Mouse (Mus musculus) spleen, adult 12 weeks (tissue): Measurements from ENCODE around the gene 4833439L19Rik.
A peak's percentile ranks its signal among the peaks of the same experiment; 100 is the strongest.
"Not testable (repeated sequence)": the region's sequence is repeated elsewhere in the genome, so short reads cannot be mapped to it uniquely, and the experiment has no call there.

Source experiments
- DNase-seq: peaks from one replicate; pipeline ENCODE4 v3.0.0; 2022; ENCODE audit warnings: low spot score

Gene 4833439L19Rik

DNA sequence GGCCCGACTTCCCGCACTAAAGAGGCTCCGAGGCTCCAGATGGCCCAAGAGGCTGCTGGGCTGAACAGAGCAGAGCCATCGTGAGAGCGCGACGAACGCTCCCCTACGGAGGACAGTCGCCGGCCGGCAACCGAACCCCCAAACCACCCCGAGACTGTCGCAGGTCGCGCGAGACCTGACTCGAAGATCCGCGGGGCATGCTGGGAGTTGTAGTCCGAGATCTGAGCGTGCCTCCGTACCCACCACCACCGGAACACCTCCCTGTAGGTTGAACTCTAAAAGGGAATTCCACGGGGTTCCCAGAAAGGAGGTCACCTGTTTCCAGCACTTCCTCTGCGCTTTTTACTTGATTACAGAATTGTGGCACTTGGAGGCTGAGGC lies at the start of gene 4833439L19Rik:
Gene 4833439L19Rik, minus strand, starts transcription at position 235 of the 381 bp plus-strand sequence.
- DNase-seq = peak; percentile 90

DNA sequence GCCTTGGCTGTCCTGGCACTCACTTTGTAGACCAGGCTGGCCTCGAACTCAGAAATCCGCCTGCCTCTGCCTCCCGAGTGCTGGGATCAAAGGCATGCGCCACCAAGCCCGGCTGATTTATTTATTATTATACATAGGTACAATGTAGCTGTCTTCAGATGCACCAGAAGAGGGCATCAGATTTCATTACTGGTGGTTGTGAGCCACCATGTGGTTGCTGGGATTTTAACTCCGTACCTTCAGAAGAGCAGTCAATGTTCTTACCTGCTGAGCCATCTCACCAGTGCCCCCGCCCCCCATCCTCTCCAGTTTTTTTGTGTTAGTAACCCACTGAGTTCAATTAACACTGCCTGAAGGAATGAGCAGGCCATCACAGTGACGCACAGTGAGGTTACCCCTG lies 47.9 kb upstream of the 4833439L19Rik start:
- DNase-seq = not testable (repeated sequence)

DNA sequence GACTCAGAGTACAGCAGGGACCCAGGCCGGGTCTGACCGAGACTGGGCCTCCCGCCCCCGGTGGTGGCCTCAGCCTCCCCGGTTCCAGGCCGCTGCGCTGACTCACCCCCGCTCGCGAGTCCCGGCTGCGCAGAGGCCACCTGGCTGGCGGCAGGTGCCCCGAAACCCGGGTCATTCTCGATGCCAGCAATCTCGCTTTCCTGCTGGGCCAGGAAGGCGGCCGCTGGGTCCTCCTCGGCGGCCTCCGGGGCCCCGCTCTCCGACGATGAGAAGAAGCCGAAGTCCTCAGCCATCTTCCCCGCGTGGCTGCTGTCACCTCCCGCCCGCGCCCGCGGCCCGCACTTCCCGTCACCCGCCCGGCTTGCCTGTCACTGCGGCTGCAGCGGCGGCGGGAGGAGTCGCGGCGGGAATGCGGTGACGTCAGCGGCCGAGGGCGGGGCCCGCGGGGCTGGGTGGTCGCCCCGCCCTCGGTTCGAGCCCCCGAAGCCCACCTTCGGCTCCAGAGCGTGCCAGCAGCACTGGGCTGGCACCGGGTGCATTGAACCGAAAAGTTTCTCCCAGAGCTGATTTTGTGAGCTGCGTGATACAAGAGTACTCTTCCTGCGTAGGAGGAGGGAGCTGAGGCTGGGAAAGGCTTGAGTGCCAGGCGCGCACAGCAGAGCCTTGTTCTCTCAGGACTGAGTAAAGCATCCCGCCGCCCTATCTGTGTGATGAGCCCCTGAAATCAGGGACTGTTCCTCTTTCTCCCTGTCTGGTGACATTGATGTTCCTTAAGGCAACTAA lies 45.9 kb upstream of the 4833439L19Rik start, which contains the start of gene Cltb:
Gene Cltb, minus strand, starts transcription at position 373 of the 783 bp plus-strand sequence.
- peak; percentile 77 for DNase-seq

DNA sequence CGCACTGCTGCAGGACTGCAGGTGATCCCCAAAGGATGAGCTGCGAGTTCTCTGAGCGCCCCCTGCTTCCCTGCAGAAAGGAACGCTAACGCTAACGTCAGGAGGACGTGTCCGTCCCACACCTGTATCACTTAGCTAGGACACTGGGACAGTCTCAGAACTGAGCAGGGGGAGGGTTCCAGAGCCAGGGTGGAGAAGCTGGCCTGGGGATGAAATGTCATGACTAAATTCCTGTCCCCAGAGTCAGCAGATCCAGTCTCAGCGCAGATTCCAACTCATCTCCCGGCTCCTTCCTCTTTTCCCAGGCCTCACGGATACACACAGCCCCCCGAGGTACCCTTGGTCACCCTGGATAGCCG lies 45.4 kb upstream of the 4833439L19Rik start:
- DNase-seq = no peak

DNA sequence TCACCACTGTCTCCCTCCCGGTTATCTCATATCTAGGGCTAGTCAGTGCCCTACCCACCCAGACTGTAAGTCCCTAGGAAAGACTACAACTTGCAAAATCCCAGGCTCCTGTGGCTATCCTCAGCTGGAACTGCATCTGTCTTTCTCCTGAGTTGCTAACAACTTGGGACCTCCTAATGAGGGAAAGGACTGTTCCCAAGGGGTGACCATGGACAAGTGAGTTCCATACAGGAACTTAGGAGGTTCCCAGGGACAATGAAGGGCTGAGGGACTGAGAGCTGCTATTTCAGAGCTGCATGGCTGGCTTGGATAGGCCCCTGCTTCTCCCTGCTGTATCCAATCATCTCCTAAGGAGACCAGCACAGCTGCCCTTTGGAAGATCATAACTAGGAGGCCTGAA lies 44.1 kb upstream of the 4833439L19Rik start:
- DNase-seq = no peak

DNA sequence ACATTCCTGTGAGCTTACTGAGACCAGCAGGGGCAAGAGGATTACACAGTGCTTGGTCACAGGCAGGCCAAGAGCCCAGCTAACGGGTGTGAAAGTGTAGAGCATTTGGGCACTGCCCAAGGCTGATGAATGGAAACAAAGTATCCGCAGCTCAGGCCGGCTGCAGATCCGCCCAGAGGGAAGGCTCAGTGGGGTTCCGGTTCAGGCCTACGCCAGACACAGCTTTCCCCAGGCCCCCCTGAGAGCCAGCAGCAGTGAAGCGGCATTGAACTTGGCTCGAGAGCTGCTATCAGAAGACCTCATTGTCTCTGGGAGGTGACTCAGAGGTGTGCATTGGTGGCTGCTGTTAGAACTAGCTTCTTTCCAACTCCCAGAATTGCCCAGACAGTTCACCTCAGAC lies 43.4 kb upstream of the 4833439L19Rik start:
- no peak for DNase-seq

DNA sequence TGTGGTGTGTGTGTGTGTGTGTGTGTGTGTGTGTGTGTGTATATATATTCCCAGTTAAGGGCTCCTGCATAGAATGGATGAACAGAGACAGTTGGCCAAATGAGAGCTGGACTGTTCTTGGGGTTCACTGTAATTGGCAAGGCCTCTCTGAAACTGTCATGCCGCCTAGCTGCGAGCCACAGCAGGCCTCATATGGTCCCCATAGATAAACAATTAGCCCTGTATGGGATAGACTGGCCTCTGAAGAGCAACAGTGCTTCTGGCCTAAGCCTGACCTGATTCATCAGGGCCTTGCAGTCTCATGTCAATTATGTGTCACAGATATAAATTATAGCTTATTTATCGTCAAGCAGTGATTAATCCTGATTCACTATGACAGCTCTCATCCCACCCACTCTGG lies 42.8 kb upstream of the 4833439L19Rik start:
- no peak for DNase-seq

DNA sequence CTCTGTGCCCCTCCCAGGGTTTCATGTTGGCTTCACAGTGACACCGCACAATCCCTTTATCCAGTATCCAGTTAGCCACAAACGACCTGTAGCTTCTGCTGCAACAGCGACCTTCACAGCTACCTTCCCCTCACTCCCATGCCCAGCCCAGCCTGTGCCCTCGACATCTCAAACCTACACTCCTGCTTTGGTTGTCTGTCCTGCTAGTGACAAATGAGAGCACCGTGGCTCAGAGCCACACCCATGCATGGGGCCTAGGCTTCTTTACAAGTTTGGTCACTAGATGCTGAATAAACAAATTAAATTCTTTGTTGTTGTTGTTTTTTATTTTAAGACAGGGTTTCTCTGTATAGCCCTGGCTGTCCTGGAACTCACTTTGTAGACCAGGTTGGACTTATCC lies 42.0 kb upstream of the 4833439L19Rik start:
- DNase-seq = no peak

DNA sequence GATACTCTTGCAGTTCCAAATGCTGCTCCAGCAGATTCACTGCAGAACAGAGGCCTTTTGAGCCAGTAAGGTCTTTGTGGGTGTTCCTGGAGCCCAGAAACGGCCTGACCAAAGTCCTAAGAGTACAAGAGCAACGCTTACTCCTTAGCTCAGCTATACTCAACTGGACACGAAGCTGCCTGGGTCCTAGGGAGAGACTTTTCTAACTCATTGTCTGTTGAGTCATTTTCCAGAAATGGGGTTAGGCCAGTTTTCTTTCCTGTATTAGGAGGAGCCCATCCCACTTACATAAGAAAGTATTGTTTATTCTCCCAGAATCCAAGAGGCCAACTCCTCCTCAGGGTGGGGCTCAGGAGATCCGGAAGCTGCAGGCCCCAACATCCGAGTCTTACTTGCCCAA lies 40.2 kb upstream of the 4833439L19Rik start:
- no peak for DNase-seq

DNA sequence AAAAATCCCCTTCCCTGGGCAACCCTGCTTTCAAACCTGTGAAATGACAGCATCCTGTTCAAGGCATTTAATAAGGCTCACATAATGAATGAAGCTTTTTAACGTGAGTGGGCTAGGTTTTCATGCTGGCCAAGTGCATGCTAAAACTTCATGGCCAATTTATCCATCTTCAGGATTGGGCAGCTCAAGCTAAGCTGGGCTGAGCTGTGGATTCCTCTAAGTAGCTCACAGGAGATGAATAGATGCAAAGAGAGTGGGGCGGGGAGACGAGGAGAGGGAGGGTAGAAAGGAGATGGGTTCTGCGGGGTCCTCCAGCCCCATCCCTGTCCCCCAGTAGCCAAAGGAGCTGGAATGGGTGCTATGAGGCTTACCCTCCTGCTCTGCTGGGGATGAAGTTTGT lies 39.0 kb upstream of the 4833439L19Rik start:
- DNase-seq = no peak

DNA sequence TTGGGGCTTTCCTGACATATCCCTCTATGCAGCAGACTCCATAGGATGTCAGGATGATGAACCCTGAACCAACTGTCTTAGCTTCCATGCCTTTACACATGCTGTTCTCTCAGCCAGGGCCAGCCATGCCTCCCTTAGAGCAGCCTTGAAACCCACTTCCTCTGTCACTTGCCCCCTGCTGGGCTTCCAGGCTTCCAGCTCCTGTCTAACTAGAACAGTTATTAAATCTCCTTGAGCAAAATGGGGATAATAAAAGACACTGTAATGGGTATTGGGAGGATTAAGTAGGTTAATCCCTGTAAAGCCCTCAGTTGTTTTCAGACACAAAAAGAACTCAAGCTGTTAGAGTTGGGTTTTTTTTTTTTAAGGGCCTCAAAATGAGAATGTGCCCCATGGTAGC lies 38.3 kb upstream of the 4833439L19Rik start:
- DNase-seq = no peak

DNA sequence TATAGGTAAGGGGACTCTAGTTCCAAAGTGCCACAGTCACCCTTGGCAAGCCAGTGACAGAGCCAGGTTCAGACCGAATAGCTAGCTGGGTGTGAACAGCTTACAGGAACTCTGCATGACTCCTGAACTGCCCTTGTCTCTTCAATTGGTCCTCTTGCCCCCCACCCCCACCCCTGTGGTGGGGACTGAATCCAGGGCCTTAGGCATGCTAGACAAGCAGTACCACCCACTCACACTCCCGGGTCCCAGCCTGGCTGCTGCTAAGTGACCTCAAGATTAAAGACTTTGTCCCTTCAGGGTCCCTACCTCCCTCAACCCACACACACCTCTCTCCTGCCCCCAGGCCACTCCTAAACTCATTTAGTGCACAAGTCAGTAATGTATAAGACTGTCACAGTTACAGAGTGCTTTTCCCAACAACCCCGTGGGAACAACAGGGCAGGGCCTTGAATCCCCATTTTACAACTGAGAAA lies 37.4 kb upstream of the 4833439L19Rik start:
- no peak for DNase-seq

DNA sequence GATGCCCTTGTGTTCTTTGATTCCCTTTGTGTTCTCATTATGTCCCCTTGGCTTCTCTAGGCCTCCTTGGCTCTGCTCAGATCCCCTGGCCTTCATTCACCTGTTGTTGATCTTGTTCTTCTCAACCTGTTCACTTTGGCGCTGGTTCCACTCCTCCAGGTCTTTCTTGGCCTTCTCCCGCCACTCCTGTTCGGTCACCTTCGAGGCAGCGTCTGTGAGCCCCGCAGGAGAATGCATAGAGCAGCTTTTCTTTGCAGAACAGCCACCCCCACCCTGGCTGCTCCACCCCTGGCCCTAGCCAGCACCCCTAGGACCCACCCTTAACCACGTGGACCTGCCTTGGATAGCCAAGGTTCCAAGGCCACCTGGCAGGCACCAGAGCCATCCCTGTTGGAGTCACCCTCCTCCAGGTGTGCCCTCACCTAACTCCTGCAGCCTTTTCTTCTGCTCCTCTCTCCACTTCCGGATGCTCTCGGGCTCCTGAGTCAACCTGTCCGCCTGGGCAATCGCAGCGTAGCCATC lies 33.4 kb upstream of the 4833439L19Rik start:
- DNase-seq = no peak

DNA sequence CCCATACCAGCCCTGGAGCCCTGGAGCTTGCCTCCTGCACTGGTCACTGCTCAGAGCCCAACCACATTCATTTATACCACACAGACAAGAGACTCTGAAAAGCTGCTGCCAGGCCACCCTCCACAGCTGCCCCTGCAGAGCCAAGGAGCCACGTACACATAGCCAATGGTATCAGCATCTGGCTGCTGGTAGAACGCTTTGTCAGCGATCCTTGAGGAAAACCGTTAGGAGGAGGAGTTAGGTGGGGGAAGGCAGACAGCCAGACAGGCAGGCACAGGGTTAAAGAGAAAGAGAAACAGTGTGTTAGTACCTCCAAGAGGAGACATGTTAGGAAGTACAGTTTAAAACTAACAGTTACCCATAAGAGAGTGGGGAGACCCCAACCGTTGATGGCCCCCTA lies 31.6 kb upstream of the 4833439L19Rik start:
- no peak for DNase-seq

DNA sequence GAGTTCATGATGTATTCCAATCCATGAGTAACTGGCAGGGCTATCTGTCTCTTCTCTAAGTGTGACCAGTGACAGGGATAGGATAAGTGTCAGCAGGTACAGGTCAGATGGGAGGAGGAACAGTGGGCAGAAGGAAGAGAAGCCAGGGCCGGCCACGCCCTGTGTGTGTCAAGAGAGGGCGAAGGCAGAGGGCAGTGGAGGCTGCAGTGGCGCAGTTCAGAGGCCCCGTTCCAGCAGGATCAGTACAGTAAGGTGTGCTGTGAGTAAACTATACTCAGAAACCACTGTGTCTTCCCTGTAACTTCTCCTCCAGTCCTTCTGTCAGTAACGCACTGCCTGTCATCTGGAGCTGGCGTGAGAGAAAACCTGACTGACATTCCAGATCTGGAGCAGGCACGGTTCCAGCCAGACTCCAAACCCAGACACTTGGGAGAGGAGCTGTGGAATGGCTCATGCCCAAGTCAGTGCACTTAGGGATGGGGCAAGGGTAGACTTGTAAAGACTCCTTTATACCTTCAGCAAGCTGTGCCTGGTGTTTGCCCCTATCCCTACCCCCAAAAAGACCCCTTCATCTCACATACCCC lies 31.0 kb upstream of the 4833439L19Rik start:
- DNase-seq = no peak

DNA sequence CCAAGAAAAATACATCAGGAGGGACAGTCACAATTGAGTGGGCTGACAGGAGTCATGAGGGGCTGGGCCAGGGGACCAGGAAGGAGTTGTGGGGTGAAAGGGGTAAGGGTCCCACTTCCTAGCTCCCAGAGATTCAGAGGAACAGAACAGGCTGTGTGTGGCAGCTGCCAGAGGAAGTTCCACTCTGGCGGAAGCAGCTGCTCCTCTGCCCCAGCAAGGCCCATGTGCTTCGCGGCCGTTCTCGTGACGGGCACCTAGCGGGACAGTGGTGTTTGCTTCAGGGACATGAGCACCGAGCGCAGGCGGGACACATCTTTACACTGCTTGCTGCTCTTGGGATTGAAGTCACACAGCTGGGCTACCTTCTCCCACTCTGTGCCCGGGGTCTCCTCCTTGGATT lies 28.4 kb upstream of the 4833439L19Rik start:
- no peak for DNase-seq

DNA sequence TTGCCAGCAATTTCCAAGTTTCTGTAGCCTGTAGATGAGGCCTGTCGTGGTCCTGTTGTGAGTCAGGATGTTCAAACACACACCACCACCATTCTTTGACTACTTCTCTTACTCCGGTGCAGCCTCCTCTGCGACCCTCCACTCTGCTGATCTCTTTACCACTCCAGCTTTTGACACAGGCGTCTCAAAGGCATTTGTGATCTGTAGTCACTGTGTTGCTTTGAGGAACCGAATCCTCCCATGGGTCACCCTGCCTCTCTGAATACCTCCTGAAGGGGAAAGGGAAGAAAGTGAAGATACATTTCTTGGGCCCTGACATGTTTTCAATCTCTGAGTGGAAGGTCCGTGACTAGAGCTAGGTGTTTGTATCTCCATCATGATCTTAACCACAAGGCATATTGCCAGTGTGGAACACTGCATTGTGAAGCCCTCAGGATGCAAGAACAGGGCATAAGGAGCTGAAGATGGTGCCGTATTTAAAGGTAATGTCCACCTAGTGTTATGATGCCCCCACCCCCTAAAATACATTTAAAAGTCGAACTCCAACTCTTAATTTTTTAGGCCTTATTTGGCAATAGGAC lies 26.6 kb upstream of the 4833439L19Rik start:
- no peak for DNase-seq

DNA sequence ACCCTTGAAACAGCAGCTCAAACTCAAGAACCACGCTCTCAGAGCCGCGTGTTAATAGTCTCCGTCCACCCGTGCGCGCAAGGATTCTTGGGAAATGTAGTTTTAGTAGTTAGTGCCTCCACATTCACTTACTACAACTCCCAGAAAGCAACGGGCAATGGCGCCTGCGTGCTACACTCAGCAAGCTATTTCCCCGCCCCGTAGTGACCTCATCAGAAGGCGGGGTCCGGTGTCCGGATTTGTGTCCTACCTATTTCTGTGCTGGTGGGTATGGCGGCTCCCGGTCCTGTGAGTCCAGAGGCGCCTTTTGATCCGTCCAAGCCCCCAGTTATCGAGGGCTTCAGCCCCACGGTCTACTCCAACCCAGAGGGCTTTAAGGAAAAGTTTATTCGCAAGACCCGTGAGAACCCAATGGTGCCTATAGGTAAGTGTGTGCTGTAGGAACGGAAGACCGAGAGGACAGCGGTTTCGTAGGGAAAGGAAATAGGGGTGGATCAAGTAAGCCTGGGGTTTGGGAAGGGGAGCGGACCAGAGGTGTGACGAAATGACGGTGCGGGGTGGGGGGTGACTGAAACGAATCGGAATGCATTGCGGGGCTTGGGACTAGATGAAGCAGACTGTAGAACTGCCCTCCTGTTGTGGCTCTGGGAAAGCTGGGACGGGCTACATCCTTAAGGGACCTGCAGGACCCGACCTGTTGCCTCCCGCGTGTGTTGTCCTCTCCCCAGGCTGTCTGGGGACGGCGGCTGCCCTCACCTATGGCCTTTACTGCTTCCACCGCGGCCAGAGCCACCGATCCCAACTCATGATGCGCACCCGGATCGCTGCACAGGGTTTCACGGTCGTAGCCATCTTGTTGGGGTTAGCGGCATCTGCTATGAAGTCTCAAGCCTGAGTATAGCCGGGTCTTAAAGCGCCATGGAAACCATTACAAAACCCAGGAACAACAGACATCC lies 25.0 kb upstream of the 4833439L19Rik start, which contains the start of the genes Nop16 and Higd2a:
Gene Nop16, minus strand, starts transcription at position 95 of the 956 bp plus-strand sequence.
Gene Higd2a, plus strand, starts transcription at position 212 of the 956 bp plus-strand sequence.
- peak; percentile 96 for DNase-seq

DNA sequence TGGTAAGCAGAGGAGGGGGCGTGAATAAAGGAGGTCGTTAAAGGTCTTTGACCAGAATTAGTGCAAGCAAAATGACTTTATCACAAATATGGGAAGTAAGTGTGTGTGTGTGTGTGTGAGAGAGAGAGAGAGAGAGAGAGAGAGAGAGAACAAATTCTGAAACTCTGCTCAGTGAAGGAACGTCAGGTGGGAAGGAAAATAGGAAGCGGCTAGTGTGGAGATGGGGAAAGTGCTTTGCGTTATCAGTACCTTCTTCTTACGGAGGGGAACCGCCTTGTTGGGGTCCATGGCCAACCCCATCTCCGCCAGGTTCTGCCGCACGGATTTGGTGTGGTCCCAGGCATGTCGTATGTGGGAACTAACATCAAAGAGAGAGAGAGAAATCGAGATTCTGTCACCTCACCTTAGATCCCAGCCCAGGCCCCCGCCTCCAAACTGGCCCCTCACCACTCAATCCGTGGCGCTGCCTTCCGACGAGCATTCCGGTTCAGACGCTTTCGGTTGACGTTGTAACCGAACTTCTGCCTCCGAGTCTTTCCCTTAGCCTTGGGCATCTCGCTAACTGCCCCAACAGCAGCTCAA lies 24.3 kb upstream of the 4833439L19Rik start:
- DNase-seq = no peak

DNA sequence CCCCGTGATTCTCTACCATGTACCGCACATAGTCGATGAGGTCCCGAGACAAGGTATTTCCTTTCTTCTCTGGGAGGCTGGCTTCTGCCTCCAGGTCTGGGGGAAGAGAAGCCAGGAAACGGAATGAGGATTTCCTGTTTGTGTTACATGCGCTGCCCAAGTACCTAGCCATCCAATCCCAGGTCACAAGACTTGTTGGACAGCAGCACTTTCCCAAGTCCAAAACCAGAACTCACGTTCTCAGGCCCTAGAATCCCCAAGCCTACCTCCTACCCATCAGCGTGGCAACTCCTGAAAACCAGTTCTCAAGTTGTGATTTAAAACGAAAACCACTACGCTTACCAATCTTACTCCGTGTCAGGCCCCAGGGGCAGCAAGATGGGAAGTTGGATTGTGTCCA lies 20.6 kb upstream of the 4833439L19Rik start:
- no peak for DNase-seq

DNA sequence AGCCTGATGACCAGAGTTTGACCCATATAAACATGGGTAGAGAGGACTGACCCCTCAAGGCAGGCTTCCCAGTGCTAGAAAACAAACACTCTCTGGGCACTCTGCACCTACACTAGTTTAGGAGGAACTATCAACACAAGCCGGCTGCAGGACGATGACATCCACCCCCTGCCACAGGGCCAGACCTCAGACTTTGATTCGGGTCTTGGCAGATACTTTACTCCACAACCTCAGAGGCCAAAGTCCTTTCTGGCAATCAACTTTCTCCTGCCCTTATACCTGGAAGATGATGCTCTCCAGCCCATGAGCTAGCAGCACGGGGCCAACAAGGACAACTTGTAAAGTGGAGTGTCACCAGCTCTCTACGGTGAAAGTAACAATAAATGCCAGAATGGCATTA lies 17.6 kb upstream of the 4833439L19Rik start:
- DNase-seq = no peak
